Mouse (Mus musculus) C2C12 (cell line): Measurements from ENCODE around the gene Plekha6.

ENCODE experiments used
- CEBPB ChIP-seq: IDR thresholded peaks from one replicate; pipeline ENCODE4 v1.6.1; 2011; ENCODE audit warnings: low read depth, mild to moderate bottlenecking, control low read depth, moderate library complexity
- CTCF ChIP-seq: IDR thresholded peaks from one replicate; pipeline ENCODE4 v1.5.1; 2011; ENCODE audit not compliant: control insufficient read depth, insufficient read depth, insufficient read length
- MAX ChIP-seq: IDR thresholded peaks from one replicate; pipeline ENCODE4 v1.6.1; 2011; ENCODE audit warnings: mild to moderate bottlenecking, control low read depth
- MYOD1 ChIP-seq: IDR thresholded peaks from one replicate; pipeline ENCODE4 v1.6.1; 2011; ENCODE audit warnings: low read depth; ENCODE audit not compliant: control insufficient read depth, insufficient read length
- MYOG ChIP-seq: IDR thresholded peaks from one replicate; pipeline ENCODE4 v1.6.1; 2011; ENCODE audit not compliant: control insufficient read depth, insufficient read length; ENCODE audit errors: extremely low read depth
- USF1 ChIP-seq: IDR thresholded peaks from one replicate; pipeline ENCODE4 v1.6.1; 2011; ENCODE audit warnings: low read depth, mild to moderate bottlenecking, control low read depth, moderate library complexity

- no peak for TF ChIP-seq CTCF
- TF ChIP-seq MYOG = no peak
- no peak for TF ChIP-seq MAX
- no peak for TF ChIP-seq CEBPB
- TF ChIP-seq USF1 = no peak
- no peak for TF ChIP-seq MYOD1
Measured at GRCm38 (mm10) chr1:133263134-133263533, 99.1 kb downstream of the Plekha6 start.
